Mouse (Mus musculus): ENCODE results near the gene Acod1. TPM values are rescaled to one million over a fixed set of nuclear protein-coding genes. Genes with fewer than 3 reads are reported as not detected.
A peak's percentile ranks its signal among the peaks of the same experiment; 100 is the strongest.

Acod1 gene
- polyA plus RNA-seq, 1 experiment from 2014 or later = not detected

GRCm38 (mm10) chr14:103054731-103055130 is 8.0 kb downstream of the Acod1 start:
- no peak overlapping the region for H3K4me2 ChIP-seq (replicated peaks)
- H3K36me3 ChIP-seq = no peaks in the 10 kb centered on the region
- no peaks in the 10 kb centered on the region for H3K4me1 ChIP-seq
- WGBS = 85% methylated on average over 13 of the region's 13 CpGs
- H3K27me3 ChIP-seq (replicated peaks) = no peaks in the 10 kb centered on the region
- ATAC-seq (ENCODE audit: low FRiP score, low read depth) = no peak
- H3K9ac ChIP-seq = no peak overlapping the region
- H3K9me3 ChIP-seq = no peaks in the 10 kb centered on the region
- H3K27ac ChIP-seq = no peak overlapping the region
- no peak overlapping the region for H3K4me3 ChIP-seq

- no peak overlapping the region for H3K4me2 ChIP-seq (replicated peaks)
- no peaks in the 10 kb centered on the region for H3K36me3 ChIP-seq
- no peaks in the 10 kb centered on the region for H3K9me3 ChIP-seq
- H3K4me1 ChIP-seq = no peaks in the 10 kb centered on the region
- WGBS = 91% methylated on average over 7 of the region's 7 CpGs
- no peaks in the 10 kb centered on the region for H3K27me3 ChIP-seq (replicated peaks)
- ATAC-seq (ENCODE audit: low FRiP score, low read depth) = no peak
- no peak overlapping the region for H3K4me3 ChIP-seq
- no peak overlapping the region for H3K27ac ChIP-seq
- H3K9ac ChIP-seq = no peak overlapping the region
These were observed 9.8 kb downstream of the Acod1 start for GRCm38 (mm10) chr14:103056601-103057000.

- 82% methylated on average over 1 of the region's 1 CpGs for WGBS
- no peak for ATAC-seq (ENCODE audit: low FRiP score, low read depth)
These were observed 12.2 kb downstream of the Acod1 start for GRCm38 (mm10) chr14:103058998-103059397.

GRCm38 (mm10) chr14:103059495-103059894 is 12.7 kb downstream of the Acod1 start:
- Histone ChIP-seq H3K4me1 (no peaks in the 10 kb centered on the region), H3K27me3 (replicated peaks) (no peaks in the 10 kb centered on the region), H3K4me2 (replicated peaks) (no peak overlapping the region), H3K27ac (no peak overlapping the region), H3K36me3 (no peaks in the 10 kb centered on the region), H3K9me3 (no peaks in the 10 kb centered on the region), H3K4me3 (no peak overlapping the region), H3K9ac (no peak overlapping the region)
- WGBS = 86% methylated on average over 10 of the region's 10 CpGs
- no peak for ATAC-seq (ENCODE audit: low FRiP score, low read depth)

More at GRCm38 (mm10) chr14:103058998-103059397, 12.2 kb downstream of the Acod1 start:
- Histone ChIP-seq H3K36me3 (no peaks in the 10 kb centered on the region), H3K9me3 (no peaks in the 10 kb centered on the region), H3K27ac (no peak overlapping the region), H3K4me1 (no peaks in the 10 kb centered on the region), H3K4me3 (no peak overlapping the region), H3K9ac (no peak overlapping the region), H3K27me3 (replicated peaks) (no peaks in the 10 kb centered on the region), H3K4me2 (replicated peaks) (no peak overlapping the region)

- Histone ChIP-seq H3K4me1 (peaks cover 2% of the 10 kb centered on the region; the same call in 1 of the 2 replicates), H3K27ac (no peak overlapping the region), H3K27me3 (replicated peaks) (no peaks in the 10 kb centered on the region), H3K4me3 (no peak overlapping the region), H3K9ac (no peak overlapping the region), H3K9me3 (no peaks in the 10 kb centered on the region), H3K4me2 (replicated peaks) (no peak overlapping the region; the same call in 1 of the 2 replicates), H3K36me3 (no peaks in the 10 kb centered on the region)
- ATAC-seq (ENCODE audit: low FRiP score, low read depth) = no peak
- WGBS = 15% methylated on average over 10 of the region's 10 CpGs
These were observed 18.8 kb downstream of the Acod1 start for GRCm38 (mm10) chr14:103065294-103066167.

GRCm38 (mm10) chr14:103069465-103069863 is 22.7 kb downstream of the Acod1 start:
- H3K4me1 ChIP-seq = peaks cover 8% of the 10 kb centered on the region
- H3K4me2 ChIP-seq (replicated peaks) = peak overlapping the region; percentile 85
- H3K27ac ChIP-seq = peak overlapping the region; percentile 50; the same call in 1 of the 2 replicates
- H3K9ac ChIP-seq = peak overlapping the region; percentile 69
- peak overlapping the region; percentile 63 for H3K4me3 ChIP-seq
- H3K36me3 ChIP-seq = peaks cover 11% of the 10 kb centered on the region; the same call in 1 of the 2 replicates
- peak; percentile 79 for ATAC-seq (ENCODE audit: low FRiP score, low read depth)
- no peaks in the 10 kb centered on the region for H3K9me3 ChIP-seq
- 18% methylated on average over 12 of the region's 12 CpGs for WGBS
- H3K27me3 ChIP-seq (replicated peaks) = no peaks in the 10 kb centered on the region

- peaks cover 17% of the 10 kb centered on the region; the same call in 1 of the 2 replicates for H3K36me3 ChIP-seq
- WGBS = 1% methylated on average over 65 of the region's 65 CpGs
- ATAC-seq (ENCODE audit: low FRiP score, low read depth) = peak; percentile 98
- H3K27me3 ChIP-seq (replicated peaks) = no peaks in the 10 kb centered on the region
- no peaks in the 10 kb centered on the region for H3K9me3 ChIP-seq
- peaks cover 8% of the 10 kb centered on the region for H3K4me1 ChIP-seq
- peak within 1 kb of the TSS; percentile 85 for H3K4me2 ChIP-seq (replicated peaks)
- H3K4me3 ChIP-seq = peak within 1 kb of the TSS; percentile 63
- peak within 1 kb of the TSS; percentile 50; the same call in 1 of the 2 replicates for H3K27ac ChIP-seq
- H3K9ac ChIP-seq = peak within 1 kb of the TSS; percentile 69
These were observed 23.3 kb downstream of the Acod1 start, which contains the start of gene Cln5 for GRCm38 (mm10) chr14:103069864-103070611. TSS of gene Cln5 (plus strand) at chr14:103070216.

- Histone ChIP-seq H3K4me1 (peaks cover 5% of the 10 kb centered on the region), H3K9me3 (no peaks in the 10 kb centered on the region), H3K27me3 (replicated peaks) (no peaks in the 10 kb centered on the region), H3K27ac (no peak overlapping the region), H3K9ac (peak overlapping the region; percentile 69), H3K4me3 (peak overlapping the region; percentile 63), H3K36me3 (peaks cover 21% of the 10 kb centered on the region; the same call in 1 of the 2 replicates), H3K4me2 (replicated peaks) (peak overlapping the region; percentile 85)
- 5% methylated on average over 10 of the region's 10 CpGs for WGBS
- ATAC-seq (ENCODE audit: low FRiP score, low read depth) = no peak
These were observed 24.0 kb downstream of the Acod1 start for GRCm38 (mm10) chr14:103070790-103071189.

- Histone ChIP-seq H3K4me2 (replicated peaks) (no peak overlapping the region), H3K4me1 (peaks cover 5% of the 10 kb centered on the region), H3K27ac (no peak overlapping the region), H3K9me3 (no peaks in the 10 kb centered on the region), H3K36me3 (peaks cover 21% of the 10 kb centered on the region; the same call in 1 of the 2 replicates), H3K9ac (no peak overlapping the region), H3K4me3 (no peak overlapping the region), H3K27me3 (replicated peaks) (no peaks in the 10 kb centered on the region)
- no peak for ATAC-seq (ENCODE audit: low FRiP score, low read depth)
- 93% methylated on average over 12 of the region's 12 CpGs for WGBS
These were observed 24.7 kb downstream of the Acod1 start for GRCm38 (mm10) chr14:103071471-103071870.

- no peak for ATAC-seq (ENCODE audit: low FRiP score, low read depth)
- WGBS = 93% methylated on average over 4 of the region's 4 CpGs
- H3K36me3 ChIP-seq = peaks cover 28% of the 10 kb centered on the region; the same call in 1 of the 2 replicates
- no peaks in the 10 kb centered on the region for H3K9me3 ChIP-seq
- H3K4me2 ChIP-seq (replicated peaks) = no peak overlapping the region
- H3K27ac ChIP-seq = no peak overlapping the region
- H3K9ac ChIP-seq = no peak overlapping the region
- H3K27me3 ChIP-seq (replicated peaks) = no peaks in the 10 kb centered on the region
- no peak overlapping the region for H3K4me3 ChIP-seq
- peaks cover 5% of the 10 kb centered on the region for H3K4me1 ChIP-seq
These were observed 26.0 kb downstream of the Acod1 start for GRCm38 (mm10) chr14:103072731-103073130.

GRCm38 (mm10) chr14:103073825-103074224 is 27.0 kb downstream of the Acod1 start:
- H3K27ac ChIP-seq = no peak overlapping the region
- no peak for ATAC-seq (ENCODE audit: low FRiP score, low read depth)
- 85% methylated on average over 8 of the region's 8 CpGs for WGBS
- no peak overlapping the region for H3K9ac ChIP-seq
- H3K4me1 ChIP-seq = peaks cover 5% of the 10 kb centered on the region
- peaks cover 39% of the 10 kb centered on the region for H3K36me3 ChIP-seq
- H3K9me3 ChIP-seq = no peaks in the 10 kb centered on the region
- H3K4me2 ChIP-seq (replicated peaks) = no peak overlapping the region
- H3K4me3 ChIP-seq = no peak overlapping the region
- H3K27me3 ChIP-seq (replicated peaks) = no peaks in the 10 kb centered on the region

GRCm38 (mm10) chr14:103075166-103075565 is 28.4 kb downstream of the Acod1 start:
- WGBS = 78% methylated on average over 7 of the region's 7 CpGs
- no peaks in the 10 kb centered on the region for H3K9me3 ChIP-seq
- no peaks in the 10 kb centered on the region for H3K27me3 ChIP-seq (replicated peaks)
- no peak overlapping the region for H3K4me2 ChIP-seq (replicated peaks)
- H3K9ac ChIP-seq = no peak overlapping the region
- peaks cover 42% of the 10 kb centered on the region for H3K36me3 ChIP-seq
- peaks cover 5% of the 10 kb centered on the region for H3K4me1 ChIP-seq
- ATAC-seq (ENCODE audit: low FRiP score, low read depth) = no peak
- no peak overlapping the region for H3K4me3 ChIP-seq
- H3K27ac ChIP-seq = no peak overlapping the region

Data from neural tube, embryonic 12.5 days (tissue).